ENCODE assay signal across 10 mouse cellular contexts in genomic region chr11:114627036-114627435, GRCm38 (mm10).
"Had no signal": no experiment of that assay in that cellular context is flagged by ENCODE, and none has a peak within 500 bp of the region (broad histone marks: within the 10 kb centered on the region; RNA-seq: fewer than 3 reads in every experiment).

No protein-coding gene starts in this region.

- DNase-seq: gastrocnemius, adult 2 months; gastrocnemius, postnatal 10 days; gastrocnemius, postnatal 25 days; heart, adult 18-20 months; heart, postnatal 4 days; kidney, adult 18-20 months; kidney, adult 8-10 months; layer of hippocampus, adult 9-11 months; layer of hippocampus, postnatal 36 days; left cerebral cortex, postnatal 4 days had no signal
